Mouse (Mus musculus) intestine, embryonic 16.5 days (tissue): ENCODE data around the gene Otud1. TPM values are rescaled to one million over a fixed set of nuclear protein-coding genes. Genes with fewer than 3 reads are reported as not detected.

Experiments
- ATAC-seq: fragments of 200-750 bp; cut with Nextera tagmentation; 2 replicates; pipeline ENCODE4 v1.8.0; 2017; ENCODE audit warnings: moderate TSS enrichment, moderate library complexity
- H3K27ac ChIP-seq: fragments of 300-500 bp; sonication (generic); 2 replicates; pipeline ENCODE4 v1.5.1; 2014; ENCODE audit warnings: mild to moderate bottlenecking, low read length
- H3K27me3 ChIP-seq: fragments of 300-500 bp; sonication (generic); replicated peaks from 2 replicates; pipeline ENCODE4 v1.6.1; 2014; ENCODE audit warnings: low read length, control low read depth, mixed read lengths; ENCODE audit not compliant: control insufficient read depth, insufficient read depth
- H3K36me3 ChIP-seq: fragments of 300-500 bp; sonication (generic); 2 replicates; pipeline ENCODE4 v1.6.1; 2014; ENCODE audit warnings: low read length, control low read depth; ENCODE audit not compliant: control insufficient read depth, insufficient read depth
- H3K4me1 ChIP-seq: fragments of 300-500 bp; sonication (generic); 2 replicates; pipeline ENCODE4 v1.6.1; 2014; ENCODE audit warnings: low read length, control low read depth, mixed read lengths; ENCODE audit not compliant: control insufficient read depth, insufficient read depth
- H3K4me2 ChIP-seq: fragments of 300-500 bp; sonication (generic); 2 replicates; pipeline ENCODE4 v1.6.1; 2014; ENCODE audit warnings: low read depth, low read length, control low read depth
- H3K4me3 ChIP-seq: fragments of 300-500 bp; sonication (generic); 2 replicates; pipeline ENCODE4 v1.5.1; 2014; ENCODE audit warnings: mild to moderate bottlenecking, low read length
- H3K9ac ChIP-seq: fragments of 300-500 bp; sonication (generic); 2 replicates; pipeline ENCODE4 v1.6.1; 2014; ENCODE audit warnings: low read depth, low read length
- H3K9me3 ChIP-seq: fragments of 300-500 bp; sonication (generic); 2 replicates; pipeline ENCODE4 v1.6.1; 2016; ENCODE audit warnings: low read length, control low read depth; ENCODE audit not compliant: control insufficient read depth
- WGBS: fragments of 180-500 bp; shearing (Covaris S2); extraction: QIAGEN DNeasy Blood & Tissue Kit; methylation state at CpG from one replicate; pipeline ENCODE4 v1.1.7; 2014; 5-methylcytosine and 5-hydroxymethylcytosine counted together
- polyA plus RNA-seq: library from polyadenylated mRNA; unstranded; fragments of >200 nt; fragmentation: Nextera tagmentation; extraction: Ambion mirVana; gene quantifications from 2 replicates; pipeline ENCODE4 v1.2.1, GENCODE M21; 2015

The Otud1 gene
- polyA plus RNA-seq: 0.45 and 0.75 TPM in 2 replicates

DNA sequence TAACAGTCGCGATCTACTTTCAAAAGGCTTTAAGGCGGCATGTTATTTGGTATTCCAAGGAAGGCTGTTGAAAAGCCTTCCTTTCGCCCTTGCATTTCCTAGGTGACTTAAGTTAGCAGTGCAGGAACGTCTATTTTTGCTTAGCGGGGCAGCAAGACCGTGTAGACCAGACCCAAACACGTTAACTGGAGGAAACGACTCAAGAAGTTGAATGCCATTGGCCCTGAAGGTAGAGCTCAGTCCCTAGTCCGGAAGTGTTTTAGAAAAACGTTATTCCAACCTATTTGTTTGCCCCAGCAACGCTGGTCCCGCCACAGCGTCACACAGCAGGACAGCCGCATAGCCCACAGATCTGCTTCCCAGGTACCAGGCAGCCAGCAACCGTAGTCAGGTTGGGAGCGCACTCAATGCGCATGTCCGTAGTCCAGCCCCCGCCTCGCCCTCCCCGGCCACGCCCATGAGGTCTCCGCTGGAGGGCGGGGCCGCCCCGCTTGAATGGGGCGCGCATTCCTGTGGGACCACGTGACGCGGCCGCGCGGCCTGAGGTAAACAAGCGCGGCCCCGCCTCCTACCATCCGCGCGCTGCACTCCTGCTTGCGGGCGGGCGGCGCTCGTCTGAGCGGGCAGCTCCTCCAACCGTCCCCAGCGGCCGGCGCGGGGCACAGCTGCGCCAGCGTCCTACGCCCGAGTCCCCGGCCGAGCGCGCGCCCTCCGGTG is at the start of gene Otud1:
Gene Otud1, plus strand, starts transcription at position 595 of the 717 bp plus-strand sequence.
- Histone ChIP-seq H3K9me3 (no peaks in the 10 kb centered on the region), H3K27me3 (0 out of 2 replicates have a peak, but pooled peaks cover 5% of the 10 kb centered on the region), H3K4me2 (peak within 1 kb of the TSS; percentile 93), H3K9ac (peak within 1 kb of the TSS; percentile 80), H3K4me1 (peaks cover 8% of the 10 kb centered on the region; the same call in 1 of the 2 replicates), H3K4me3 (peak within 1 kb of the TSS; percentile 77), H3K27ac (peak within 1 kb of the TSS; percentile 91), H3K36me3 (no peaks in the 10 kb centered on the region)
- peak; percentile 98 for ATAC-seq
- WGBS: under 1% methylated on average over 62 of the region's 62 CpGs

DNA sequence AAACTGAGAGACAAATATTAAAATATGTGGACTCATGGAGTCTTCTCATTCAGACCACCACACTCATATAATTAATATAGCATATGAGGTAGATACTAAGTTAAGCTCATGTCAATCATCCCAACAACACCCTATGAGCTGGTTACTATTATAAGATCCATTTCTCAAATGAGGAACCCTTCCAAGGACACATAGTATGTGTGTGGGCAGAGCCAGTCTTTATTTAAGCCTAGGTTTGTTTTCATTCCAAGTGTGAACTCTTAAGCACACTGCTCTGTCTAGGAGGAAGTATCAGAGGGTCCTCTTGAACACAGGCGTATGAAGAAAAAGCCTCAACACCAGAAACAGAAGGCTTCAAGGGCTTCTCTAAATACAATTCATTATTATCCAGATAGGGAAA is 49.7 kb upstream of the Otud1 start:
- no peak for ATAC-seq
- H3K27ac ChIP-seq: no peak overlapping the region
- H3K4me1 ChIP-seq: no peaks in the 10 kb centered on the region
- no peaks in the 10 kb centered on the region for H3K27me3 ChIP-seq
- no peak overlapping the region for H3K4me3 ChIP-seq
- H3K9me3 ChIP-seq: no peaks in the 10 kb centered on the region
- no peaks in the 10 kb centered on the region for H3K36me3 ChIP-seq
- no peak overlapping the region for H3K9ac ChIP-seq
- WGBS: 66% methylated on average over 1 of the region's 1 CpGs
- no peak overlapping the region for H3K4me2 ChIP-seq

DNA sequence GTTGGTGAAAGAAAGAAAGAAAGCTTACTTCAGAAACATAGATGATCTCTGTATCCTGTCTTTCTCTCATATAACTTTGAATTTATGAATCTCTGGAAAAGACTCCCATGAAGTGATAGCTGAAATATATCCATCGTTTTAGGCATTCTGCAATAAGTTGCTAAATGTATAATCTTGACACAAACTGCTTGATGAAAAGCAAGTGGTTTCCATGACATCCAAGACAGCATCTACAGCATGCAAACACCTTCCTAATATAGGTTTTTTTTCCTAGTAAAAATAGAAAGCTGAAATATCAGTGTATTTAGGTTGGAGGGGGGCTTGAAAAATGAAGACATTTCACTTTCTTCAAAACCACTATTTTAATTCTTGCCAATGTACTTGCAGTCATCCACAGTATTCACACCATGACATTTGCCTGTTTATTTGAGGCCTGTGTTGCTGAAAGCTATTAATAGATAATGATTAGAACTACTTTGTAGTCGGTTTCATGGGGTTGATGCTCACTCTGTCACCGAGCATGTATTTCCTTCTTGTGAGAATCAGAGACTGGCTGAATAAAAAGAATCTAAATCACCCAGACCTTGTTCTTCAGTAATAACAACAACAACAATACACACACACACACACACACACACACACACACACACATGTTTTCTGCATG is 49.0 kb upstream of the Otud1 start:
- Histone ChIP-seq H3K27ac (no peak overlapping the region), H3K4me3 (no peak overlapping the region), H3K27me3 (no peaks in the 10 kb centered on the region), H3K4me2 (no peak overlapping the region), H3K4me1 (no peaks in the 10 kb centered on the region), H3K36me3 (no peaks in the 10 kb centered on the region), H3K9me3 (no peaks in the 10 kb centered on the region), H3K9ac (no peak overlapping the region)
- WGBS: 79% methylated on average over 3 of the region's 3 CpGs
- no peak for ATAC-seq

DNA sequence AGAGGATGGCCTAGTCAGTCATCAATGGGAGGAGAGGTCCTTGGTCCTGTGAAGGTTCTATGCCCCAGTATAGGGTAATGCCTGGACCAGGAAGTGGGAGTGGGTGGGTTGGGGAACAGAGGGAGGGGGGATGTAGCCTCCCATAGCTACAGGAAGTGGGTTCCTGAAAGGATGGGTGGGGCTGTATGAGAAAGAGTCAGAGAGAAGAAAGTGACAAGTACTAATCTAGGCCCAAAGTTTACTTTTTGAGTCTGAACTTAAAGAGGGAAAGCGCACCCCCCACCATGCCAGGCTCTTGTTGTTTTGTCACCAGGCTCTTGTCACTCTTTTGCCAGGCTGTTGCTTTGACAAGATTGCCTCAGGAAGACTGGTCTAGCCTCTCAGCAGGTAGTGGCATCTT is 35.5 kb upstream of the Otud1 start:
- Histone ChIP-seq H3K4me3 (no peak overlapping the region), H3K4me1 (no peaks in the 10 kb centered on the region), H3K36me3 (no peaks in the 10 kb centered on the region), H3K9me3 (no peaks in the 10 kb centered on the region), H3K27me3 (no peaks in the 10 kb centered on the region), H3K9ac (no peak overlapping the region), H3K4me2 (no peak overlapping the region), H3K27ac (no peak overlapping the region)
- 90% methylated on average over 1 of the region's 1 CpGs for WGBS
- ATAC-seq: no peak

DNA sequence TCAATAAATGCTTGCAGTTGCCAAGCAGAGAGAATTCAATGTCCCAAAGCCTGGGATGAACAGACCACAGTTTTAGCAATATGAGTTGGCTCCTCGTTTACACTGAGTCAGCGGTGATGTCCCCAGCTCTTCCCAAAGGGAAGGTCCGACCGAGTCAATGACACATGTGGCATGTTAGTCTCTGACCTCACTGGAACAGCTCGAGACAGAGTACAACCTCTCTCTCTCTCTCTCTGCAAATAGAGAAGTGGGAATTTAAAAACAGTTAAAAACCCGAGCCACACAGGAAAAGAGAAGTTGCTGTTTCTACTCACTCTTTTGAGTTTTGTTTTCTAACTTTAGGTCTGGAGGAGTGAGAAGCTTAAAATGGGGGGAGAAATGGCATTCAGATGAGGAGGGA is 30.5 kb upstream of the Otud1 start:
- Histone ChIP-seq H3K4me3 (no peak overlapping the region), H3K4me1 (no peaks in the 10 kb centered on the region), H3K4me2 (no peak overlapping the region), H3K27ac (no peak overlapping the region), H3K9ac (no peak overlapping the region), H3K36me3 (no peaks in the 10 kb centered on the region), H3K27me3 (no peaks in the 10 kb centered on the region), H3K9me3 (no peaks in the 10 kb centered on the region)
- WGBS: 75% methylated on average over 6 of the region's 6 CpGs
- no peak for ATAC-seq

DNA sequence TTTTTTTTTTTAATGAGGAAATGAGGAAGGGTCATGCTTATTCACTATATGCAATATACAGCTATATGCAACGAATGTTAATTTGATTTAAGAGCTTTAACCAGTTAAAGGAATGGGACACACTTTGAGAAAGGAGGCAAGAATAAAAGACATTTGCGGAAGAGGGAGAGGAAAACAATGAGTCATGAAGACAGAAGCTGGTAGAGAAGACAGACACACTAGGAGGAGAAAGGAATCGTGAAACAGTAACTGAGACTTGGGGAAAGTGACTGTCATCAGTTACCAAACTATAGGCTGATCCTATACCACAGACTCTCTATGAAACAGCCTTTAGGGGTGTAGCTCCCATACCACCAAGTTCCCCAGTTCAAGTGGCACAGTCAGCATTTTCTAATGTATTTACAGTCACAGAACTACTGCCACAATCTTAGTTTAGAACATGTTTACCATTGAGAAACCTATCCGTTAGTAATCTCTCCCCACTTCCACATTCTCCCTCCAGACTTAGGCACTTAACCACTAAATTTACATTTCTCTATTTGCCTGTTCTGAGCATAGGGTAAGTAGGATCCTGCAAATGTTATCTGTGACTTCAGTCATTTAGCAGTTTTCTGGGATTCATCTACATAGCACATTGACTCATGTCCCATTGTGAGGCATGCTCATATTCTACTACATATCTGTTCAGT is 29.5 kb upstream of the Otud1 start:
- Histone ChIP-seq H3K4me1 (no peaks in the 10 kb centered on the region), H3K27me3 (no peaks in the 10 kb centered on the region), H3K36me3 (no peaks in the 10 kb centered on the region), H3K9me3 (no peaks in the 10 kb centered on the region), H3K9ac (no peak overlapping the region), H3K27ac (no peak overlapping the region), H3K4me2 (no peak overlapping the region), H3K4me3 (no peak overlapping the region)
- no peak for ATAC-seq
- WGBS: 88% methylated on average over 4 of the region's 4 CpGs

DNA sequence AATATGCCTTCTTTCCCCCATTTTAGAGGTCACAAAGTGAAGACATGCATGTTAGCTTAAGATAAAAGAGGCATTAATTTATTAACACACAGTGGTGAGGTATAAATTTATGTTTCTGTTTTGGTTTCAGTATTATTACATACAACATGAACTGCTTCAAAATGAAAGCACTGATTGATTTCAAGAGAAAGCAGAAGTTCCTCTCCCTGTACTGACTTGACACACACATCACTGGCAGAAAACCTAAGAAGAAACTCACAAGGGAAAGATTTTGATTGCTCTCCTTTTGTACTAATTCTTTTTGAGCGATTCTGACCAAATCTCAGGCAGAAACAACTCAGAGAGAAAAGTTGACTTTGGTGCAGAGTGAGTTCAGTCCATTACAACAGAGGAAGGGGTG is 27.0 kb upstream of the Otud1 start:
- no peak overlapping the region for H3K4me3 ChIP-seq
- no peak for ATAC-seq

DNA sequence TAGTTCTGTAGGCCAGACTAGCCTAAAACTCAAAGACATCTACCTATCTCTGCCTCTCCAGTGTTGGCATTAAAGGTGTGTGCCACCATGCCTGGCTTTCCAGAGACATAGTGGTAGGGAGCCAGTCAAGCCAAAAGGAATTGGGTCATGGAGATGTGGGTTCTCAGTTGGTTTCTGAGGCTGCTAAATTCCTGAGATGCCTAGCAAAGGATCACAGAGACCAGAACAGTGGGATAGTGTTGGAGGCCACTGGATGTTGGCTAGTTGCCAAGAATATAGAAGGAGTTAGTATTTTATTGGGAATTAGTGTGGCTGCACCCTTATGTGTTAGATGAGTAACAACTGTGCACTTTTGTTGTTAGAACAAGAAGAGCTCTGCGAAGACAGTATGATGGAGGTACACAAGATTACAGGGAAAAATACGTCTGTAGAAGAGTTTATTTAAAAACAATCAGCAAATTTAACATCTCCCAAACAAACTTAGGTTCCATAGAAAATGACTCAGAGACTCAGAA is 24.1 kb upstream of the Otud1 start:
- no peak for ATAC-seq
- Histone ChIP-seq H3K36me3 (no peaks in the 10 kb centered on the region), H3K27ac (no peak overlapping the region), H3K9ac (no peak overlapping the region), H3K4me1 (no peaks in the 10 kb centered on the region), H3K4me3 (no peak overlapping the region), H3K4me2 (no peak overlapping the region), H3K9me3 (no peaks in the 10 kb centered on the region), H3K27me3 (no peaks in the 10 kb centered on the region)
- 72% methylated on average over 2 of the region's 2 CpGs for WGBS

More for the DNA sequence above, 27.0 kb upstream of the Otud1 start:
- 97% methylated on average over 1 of the region's 1 CpGs for WGBS
- Histone ChIP-seq H3K36me3 (no peaks in the 10 kb centered on the region), H3K4me1 (no peaks in the 10 kb centered on the region), H3K27ac (no peak overlapping the region), H3K4me2 (no peak overlapping the region), H3K27me3 (no peaks in the 10 kb centered on the region), H3K9ac (no peak overlapping the region), H3K9me3 (no peaks in the 10 kb centered on the region)

DNA sequence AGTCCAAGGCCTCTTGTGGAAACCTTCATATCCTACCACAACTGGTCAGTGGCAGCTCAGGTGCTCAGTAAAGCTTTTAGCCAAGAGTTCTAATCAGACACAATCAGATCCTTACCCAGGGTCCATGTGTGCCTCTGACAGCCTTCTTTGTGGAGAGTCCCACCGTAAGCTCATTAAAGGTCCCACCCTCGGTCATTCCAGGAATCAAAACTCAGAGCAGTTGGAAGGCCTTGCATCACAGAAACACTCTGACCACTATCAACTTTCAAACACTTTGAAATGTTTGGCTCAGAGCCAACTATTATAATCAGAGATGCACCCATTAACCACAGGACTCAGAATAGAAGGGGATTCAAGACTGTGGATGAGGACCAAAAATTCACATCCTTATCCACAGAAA is 12.4 kb upstream of the Otud1 start:
- H3K27ac ChIP-seq: no peak overlapping the region
- 59% methylated on average over 2 of the region's 2 CpGs for WGBS
- no peak overlapping the region for H3K9ac ChIP-seq
- no peaks in the 10 kb centered on the region for H3K4me1 ChIP-seq
- no peak for ATAC-seq
- no peaks in the 10 kb centered on the region for H3K36me3 ChIP-seq
- H3K9me3 ChIP-seq: no peaks in the 10 kb centered on the region
- H3K4me2 ChIP-seq: no peak overlapping the region
- no peak overlapping the region for H3K4me3 ChIP-seq
- no peaks in the 10 kb centered on the region for H3K27me3 ChIP-seq
